Mouse (Mus musculus) embryonic facial prominence, embryonic 10.5 days (tissue): ENCODE data around the gene Dpp7. TPM values are rescaled to one million over a fixed set of nuclear protein-coding genes. Genes with fewer than 3 reads are reported as not detected.

Source experiments
- DNase-seq: peaks from one replicate; pipeline ENCODE4 v3.0.0-alpha.2; 2017; ENCODE audit warnings: low spot score
- H3K27ac ChIP-seq: fragments of 300-500 bp; sonication (generic); replicated peaks from 2 replicates; pipeline ENCODE4 v1.5.1; 2016; ENCODE audit warnings: mild to moderate bottlenecking
- H3K27me3 ChIP-seq: fragments of 300-500 bp; sonication (generic); replicated peaks from 2 replicates; pipeline ENCODE4 v1.6.1; 2016; ENCODE audit warnings: low read depth, mild to moderate bottlenecking; ENCODE audit not compliant: poor library complexity, severe bottlenecking
- H3K36me3 ChIP-seq: fragments of 300-500 bp; sonication (generic); replicated peaks from 2 replicates; pipeline ENCODE4 v1.6.1; 2016; ENCODE audit warnings: mild to moderate bottlenecking, moderate library complexity
- H3K4me1 ChIP-seq: fragments of 300-500 bp; sonication (generic); 2 replicates; pipeline ENCODE4 v1.6.1; 2016
- H3K4me3 ChIP-seq: fragments of 300-500 bp; sonication (generic); 2 replicates; pipeline ENCODE4 v1.5.1; 2016; ENCODE audit warnings: mild to moderate bottlenecking, moderate library complexity
- H3K9me3 ChIP-seq: fragments of 300-500 bp; sonication (generic); 2 replicates; pipeline ENCODE4 v1.6.1; 2016; ENCODE audit warnings: mild to moderate bottlenecking
- WGBS: fragments of 180-500 bp; shearing (Covaris S2); methylation state at CpG from one replicate; pipeline ENCODE4 v1.1.7; 2016; 5-methylcytosine and 5-hydroxymethylcytosine counted together
- polyA plus RNA-seq: library from polyadenylated mRNA; unstranded; fragments of >200 nt; fragmentation: Nextera tagmentation; extraction: Ambion mirVana; gene quantifications from 2 replicates; pipeline ENCODE4 v1.2.1, GENCODE M21; 2016

The Dpp7 gene
- 17.0 and 18.0 TPM in 2 replicates for polyA plus RNA-seq

DNA sequence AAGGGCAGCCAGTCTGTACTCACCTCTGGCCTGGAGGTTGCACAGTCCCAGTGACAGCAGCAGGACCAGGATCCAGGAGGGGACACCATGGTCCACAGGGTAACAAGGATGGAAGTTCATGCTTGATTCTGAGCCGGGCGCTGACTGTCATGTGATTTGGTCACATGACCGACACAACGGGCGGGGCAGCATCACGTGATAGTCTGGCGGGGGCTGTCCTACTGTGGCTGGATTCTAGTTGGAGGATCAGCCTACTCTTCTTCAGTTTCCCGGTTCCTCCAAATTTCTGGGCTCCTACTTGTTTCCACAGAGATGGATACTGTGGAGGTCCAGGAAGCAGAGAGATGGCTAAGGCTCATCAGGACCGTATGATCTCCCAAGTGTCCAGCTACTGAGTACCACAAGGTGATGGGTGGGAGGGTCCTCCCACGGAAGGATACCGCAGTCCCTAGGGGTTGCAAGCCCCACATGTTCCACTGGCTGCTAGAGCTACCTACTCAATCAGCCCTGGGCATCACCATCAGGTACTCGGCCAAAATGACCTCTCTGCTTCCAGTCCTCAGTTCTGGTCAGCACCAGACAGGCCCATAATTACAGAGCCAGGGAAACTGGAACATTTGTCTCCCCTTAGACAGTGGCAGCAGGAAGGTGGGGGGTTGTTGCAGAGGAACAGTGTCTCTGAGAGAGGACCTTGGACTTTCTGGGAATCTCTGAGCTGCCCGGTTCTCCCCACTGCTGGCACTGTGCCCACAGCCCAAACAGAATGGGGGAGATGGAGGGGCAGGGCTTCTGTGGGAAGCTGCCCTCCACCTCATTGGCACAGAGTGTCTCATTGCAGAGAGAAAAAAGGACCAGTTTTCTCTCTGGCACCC, at the start of gene Dpp7:
Gene Dpp7, minus strand, starts transcription at position 152 of the 872 bp plus-strand sequence.
- H3K27me3 ChIP-seq: no peaks in the 10 kb centered on the region
- WGBS: 7% methylated on average over 13 of the region's 13 CpGs
- peak; percentile 91 for DNase-seq
- H3K27ac ChIP-seq: peak within 1 kb of the TSS; percentile 81
- H3K4me1 ChIP-seq: peaks cover 23% of the 10 kb centered on the region
- H3K36me3 ChIP-seq: peaks cover 29% of the 10 kb centered on the region
- H3K9me3 ChIP-seq: no peaks in the 10 kb centered on the region
- peak within 1 kb of the TSS; percentile 70 for H3K4me3 ChIP-seq

- H3K4me1 ChIP-seq: peaks cover 23% of the 10 kb centered on the region
- peaks cover 72% of the 10 kb centered on the region for H3K27me3 ChIP-seq
- DNase-seq: no peak
- peaks cover 8% of the 10 kb centered on the region; the same call in 1 of the 2 replicates for H3K36me3 ChIP-seq
- peak overlapping the region; percentile 68 for H3K4me3 ChIP-seq
- no peak overlapping the region for H3K27ac ChIP-seq
- 83% methylated on average over 4 of the region's 4 CpGs for WGBS
- H3K9me3 ChIP-seq: no peaks in the 10 kb centered on the region
Measured at GRCm38 (mm10) chr2:25403994-25404393, 47.8 kb upstream of the Dpp7 start.

- peaks cover 79% of the 10 kb centered on the region for H3K27me3 ChIP-seq
- H3K36me3 ChIP-seq: peaks cover 3% of the 10 kb centered on the region; the same call in 1 of the 2 replicates
- H3K9me3 ChIP-seq: no peaks in the 10 kb centered on the region
- 1% methylated on average over 54 of the region's 54 CpGs for WGBS
- H3K4me3 ChIP-seq: peak overlapping the region; percentile 68
- DNase-seq: peak; percentile 62
- H3K4me1 ChIP-seq: peaks cover 23% of the 10 kb centered on the region
- H3K27ac ChIP-seq: peak overlapping the region; percentile 72
Measured at GRCm38 (mm10) chr2:25402972-25403601, 46.9 kb upstream of the Dpp7 start.

DNA sequence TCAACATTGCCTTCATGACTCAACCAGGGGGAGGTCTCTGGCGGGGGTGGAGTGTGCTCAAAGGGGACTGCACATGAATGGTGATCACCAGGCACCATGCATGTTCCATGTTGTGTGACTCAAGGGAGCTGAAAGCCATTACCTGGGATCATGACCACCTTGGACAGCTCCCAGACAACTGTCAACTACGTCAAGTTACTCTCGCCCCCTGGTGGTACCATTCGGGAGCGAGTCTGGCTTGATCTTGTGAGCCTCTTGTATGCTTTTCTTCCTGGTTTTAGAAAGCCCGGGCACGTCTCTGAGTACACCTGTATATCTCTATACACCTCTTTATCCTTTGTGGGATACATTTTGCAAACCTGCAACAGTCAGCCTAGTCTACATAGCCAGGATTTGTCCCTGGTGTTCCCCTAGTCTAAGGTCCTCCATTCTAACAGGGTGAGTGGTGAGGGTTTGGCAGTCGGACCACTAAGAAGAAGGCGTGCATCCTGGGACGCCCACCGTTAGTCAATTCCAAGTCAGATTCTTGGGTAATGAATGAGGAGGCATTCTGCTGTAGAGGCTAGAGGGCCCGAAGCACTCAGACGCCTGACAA, 46.3 kb upstream of the Dpp7 start:
- Histone ChIP-seq H3K27me3 (peaks cover 85% of the 10 kb centered on the region), H3K4me1 (peaks cover 23% of the 10 kb centered on the region), H3K27ac (peak overlapping the region; percentile 72; the same call in 1 of the 2 replicates), H3K9me3 (no peaks in the 10 kb centered on the region), H3K36me3 (no peaks in the 10 kb centered on the region; the same call in 1 of the 2 replicates), H3K4me3 (peak overlapping the region; percentile 68)
- DNase-seq: peak; percentile 88
- 1% methylated on average over 13 of the region's 13 CpGs for WGBS

DNA sequence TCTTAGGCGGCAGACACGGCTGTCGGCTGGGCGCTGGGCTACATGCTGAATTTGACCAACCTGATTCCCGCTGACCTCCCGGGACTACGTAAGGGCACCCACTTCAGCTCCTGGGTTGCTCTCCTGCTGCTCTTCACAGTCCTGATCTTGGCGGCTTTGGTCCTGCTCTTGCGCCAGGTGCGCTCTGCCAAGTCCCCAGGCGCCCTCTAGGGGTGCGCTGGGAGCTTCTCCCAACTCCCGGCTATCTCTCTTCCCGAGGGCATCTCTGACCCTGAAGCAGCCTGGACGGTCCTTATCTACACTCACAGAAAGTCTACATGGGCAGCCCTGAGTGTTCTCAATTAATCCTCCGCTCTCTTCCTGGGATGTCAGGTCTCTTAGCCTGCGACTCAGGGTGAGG, 44.6 kb upstream of the Dpp7 start:
- 4% methylated on average over 17 of the region's 17 CpGs for WGBS
- peak overlapping the region; percentile 28; the same call in 1 of the 2 replicates for H3K4me3 ChIP-seq
- peak; percentile 41 for DNase-seq

GRCm38 (mm10) chr2:25400291-25400690, 44.1 kb upstream of the Dpp7 start:
- DNase-seq: no peak
- peaks cover 99% of the 10 kb centered on the region for H3K27me3 ChIP-seq
- no peak overlapping the region for H3K27ac ChIP-seq
- peak overlapping the region; percentile 28; the same call in 1 of the 2 replicates for H3K4me3 ChIP-seq
- H3K9me3 ChIP-seq: no peaks in the 10 kb centered on the region
- H3K36me3 ChIP-seq: no peaks in the 10 kb centered on the region
- H3K4me1 ChIP-seq: peaks cover 40% of the 10 kb centered on the region
- 24% methylated on average over 16 of the region's 16 CpGs for WGBS

More for the DNA sequence above, 44.6 kb upstream of the Dpp7 start:
- H3K27me3 ChIP-seq: peaks cover 97% of the 10 kb centered on the region
- H3K4me1 ChIP-seq: peaks cover 35% of the 10 kb centered on the region
- H3K36me3 ChIP-seq: no peaks in the 10 kb centered on the region
- no peaks in the 10 kb centered on the region for H3K9me3 ChIP-seq
- no peak overlapping the region for H3K27ac ChIP-seq

DNA sequence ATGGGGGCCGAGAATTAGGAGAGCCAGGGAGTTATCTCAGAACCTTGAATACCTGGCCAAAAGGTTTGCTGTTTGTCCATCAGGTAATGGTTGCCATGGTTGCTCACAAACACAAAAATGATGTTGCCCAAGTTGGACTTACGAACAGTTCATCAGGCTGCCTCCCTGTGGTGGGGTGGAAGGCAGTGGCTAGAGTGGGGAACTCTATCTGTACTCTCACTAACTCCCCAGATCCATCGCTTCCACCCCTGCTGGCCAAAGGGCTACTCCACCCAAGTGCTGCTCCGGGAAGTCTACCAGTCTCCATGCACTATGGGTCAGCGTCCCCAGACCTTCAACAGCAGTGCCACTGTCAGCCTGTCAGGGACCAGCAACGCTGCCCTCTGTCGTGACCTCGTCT, 42.9 kb upstream of the Dpp7 start, which contains the start of gene Npdc1:
Gene Npdc1, plus strand, starts transcription at position 301 of the 400 bp plus-strand sequence.
- DNase-seq: no peak
- WGBS: 70% methylated on average over 8 of the region's 8 CpGs

DNA sequence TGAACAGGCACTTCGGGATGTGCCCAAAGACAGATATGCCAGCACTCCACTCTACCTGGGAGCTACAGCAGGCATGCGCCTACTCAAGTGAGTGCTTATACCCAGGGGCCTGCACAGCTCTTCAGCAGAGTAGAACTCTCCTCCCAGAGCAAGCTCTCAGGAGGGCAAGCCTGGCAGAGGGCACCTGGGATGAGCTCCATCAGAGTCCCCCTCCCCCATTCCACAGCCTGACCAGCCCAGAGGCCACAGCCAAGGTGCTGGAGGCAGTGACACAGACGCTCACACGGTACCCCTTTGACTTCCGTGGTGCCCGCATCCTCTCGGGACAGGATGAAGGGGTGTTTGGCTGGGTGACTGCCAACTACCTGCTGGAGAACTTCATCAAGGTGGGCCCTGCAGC, 41.9 kb upstream of the Dpp7 start:
- DNase-seq: no peak
- H3K27me3 ChIP-seq: peaks cover 96% of the 10 kb centered on the region
- peaks cover 34% of the 10 kb centered on the region for H3K4me1 ChIP-seq
- H3K9me3 ChIP-seq: no peaks in the 10 kb centered on the region
- no peak overlapping the region for H3K4me3 ChIP-seq
- no peaks in the 10 kb centered on the region for H3K36me3 ChIP-seq
- H3K27ac ChIP-seq: no peak overlapping the region
- 86% methylated on average over 7 of the region's 7 CpGs for WGBS

More for the DNA sequence above, 42.9 kb upstream of the Dpp7 start, which contains the start of gene Npdc1:
- H3K9me3 ChIP-seq: no peaks in the 10 kb centered on the region
- no peak within 1 kb of the TSS for H3K4me3 ChIP-seq
- H3K4me1 ChIP-seq: peaks cover 43% of the 10 kb centered on the region
- H3K27ac ChIP-seq: no peak within 1 kb of the TSS
- H3K27me3 ChIP-seq: peaks cover 100% of the 10 kb centered on the region
- no peaks in the 10 kb centered on the region for H3K36me3 ChIP-seq

- H3K9me3 ChIP-seq: no peaks in the 10 kb centered on the region
- peaks cover 85% of the 10 kb centered on the region for H3K27me3 ChIP-seq
- H3K27ac ChIP-seq: no peak overlapping the region
- WGBS: 26% methylated on average over 1 of the region's 1 CpGs
- H3K36me3 ChIP-seq: no peaks in the 10 kb centered on the region
- peaks cover 25% of the 10 kb centered on the region for H3K4me1 ChIP-seq
- H3K4me3 ChIP-seq: no peak overlapping the region
- DNase-seq: no peak
Measured at GRCm38 (mm10) chr2:25397010-25397409, 40.9 kb upstream of the Dpp7 start.

GRCm38 (mm10) chr2:25396597-25396983, 40.4 kb upstream of the Dpp7 start:
- H3K36me3 ChIP-seq: no peaks in the 10 kb centered on the region
- H3K4me1 ChIP-seq: peaks cover 25% of the 10 kb centered on the region
- H3K27me3 ChIP-seq: peaks cover 81% of the 10 kb centered on the region
- WGBS: 31% methylated on average over 3 of the region's 3 CpGs
- H3K4me3 ChIP-seq: no peak overlapping the region; the same call in 1 of the 2 replicates
- H3K9me3 ChIP-seq: no peaks in the 10 kb centered on the region
- DNase-seq: no peak
- no peak overlapping the region for H3K27ac ChIP-seq

GRCm38 (mm10) chr2:25395721-25396596, 39.8 kb upstream of the Dpp7 start, which contains the start of gene Entpd2:
Entpd2 (plus strand) TSS chr2:25395874.
- Histone ChIP-seq H3K27ac (peak within 1 kb of the TSS; percentile 24; the same call in 1 of the 2 replicates), H3K27me3 (peaks cover 74% of the 10 kb centered on the region), H3K36me3 (no peaks in the 10 kb centered on the region), H3K9me3 (no peaks in the 10 kb centered on the region), H3K4me3 (peak within 1 kb of the TSS; percentile 59), H3K4me1 (peaks cover 25% of the 10 kb centered on the region)
- 2% methylated on average over 57 of the region's 57 CpGs for WGBS
- peak; percentile 46 for DNase-seq
